Comparison of ENCODE assay signal across 24 mouse cellular contexts in genomic region chr3:86725113-86725512, GRCm38 (mm10).
A peak's percentile ranks its signal among the peaks of the same experiment; 100 is the strongest.
DNase-seq lines count a peak whose midpoint lies in the region; ATAC-seq and TF ChIP-seq lines count a peak whose summit lies in the region.
"Had no signal": no experiment of that assay in that cellular context is flagged by ENCODE, and none has a peak within 500 bp of the region (broad histone marks: within the 10 kb centered on the region; RNA-seq: fewer than 3 reads in every experiment).

No protein-coding gene starts in this region.

- TF ChIP-seq POLR2A in small intestine, adult 2 months (IDR thresholded peaks at IDR 0.05; ENCODE audit: low read depth, low read length) = no peak

- no peaks in the 10 kb centered on the region for H3K9me3 ChIP-seq in heart, embryonic 13.5 days
- no peaks in the 10 kb centered on the region for H3K9me3 ChIP-seq in lung, embryonic 16.5 days (ENCODE audit: control insufficient read depth, low read length)
- H3K9me3 ChIP-seq: forebrain, embryonic 12.5 days; hindbrain, embryonic 12.5 days; limb, embryonic 15.5 days; neural tube, embryonic 15.5 days had no signal

- no peak for ATAC-seq in heart, embryonic 13.5 days (ENCODE audit: extremely low read depth, insufficient number of reproducible peaks, low FRiP score, low TSS enrichment)
- no peak for ATAC-seq in lung, embryonic 16.5 days (ENCODE audit: low read depth)
- ATAC-seq: activated CD4-positive, CD25-positive, alpha-beta regulatory T cell, adult 4 months; lung, postnatal 0 days had no signal

- WGBS in heart, embryonic 13.5 days = 14% methylated on average over 9 of the region's 9 CpGs
- 19% methylated on average over 9 of the region's 9 CpGs for WGBS in lung, embryonic 16.5 days
- 76% methylated on average over 9 of the region's 9 CpGs for WGBS in small intestine, adult 2 months

- H3K4me3 ChIP-seq in heart, embryonic 13.5 days = no peak overlapping the region
- no peak overlapping the region for H3K4me3 ChIP-seq in lung, embryonic 16.5 days (ENCODE audit: low read length)
- H3K4me3 ChIP-seq in small intestine, adult 2 months (ENCODE audit: low read depth, low read length) = no peak overlapping the region
- H3K4me3 ChIP-seq: erythroblast, embryonic 14.5 days; forebrain, embryonic 12.5 days; hindbrain, embryonic 12.5 days; left cerebral cortex, adult 2 months; limb, embryonic 15.5 days; neural tube, embryonic 15.5 days had no signal

- H3K36me3 ChIP-seq in heart, embryonic 13.5 days = no peaks in the 10 kb centered on the region
- H3K36me3 ChIP-seq in lung, embryonic 16.5 days (ENCODE audit: control insufficient read depth, insufficient read depth, low read length) = no peaks in the 10 kb centered on the region
- H3K36me3 ChIP-seq in small intestine, adult 2 months (ENCODE audit: control insufficient read depth, insufficient read depth, low read length) = no peaks in the 10 kb centered on the region
- H3K36me3 ChIP-seq: forebrain, embryonic 12.5 days; hindbrain, embryonic 12.5 days; limb, embryonic 15.5 days; neural tube, embryonic 15.5 days had no signal

- peak overlapping the region; percentile 48; the same call in 1 of the 2 replicates for H3K27ac ChIP-seq in heart, embryonic 13.5 days (replicated peaks)
- H3K27ac ChIP-seq in lung, embryonic 16.5 days (ENCODE audit: low read length) = no peak overlapping the region
- peak overlapping the region; percentile 74 for H3K27ac ChIP-seq in small intestine, adult 2 months (ENCODE audit: insufficient read depth, low read depth, low read length)
- H3K27ac ChIP-seq: forebrain, embryonic 12.5 days; hindbrain, embryonic 12.5 days; left cerebral cortex, adult 2 months; limb, embryonic 15.5 days; liver, embryonic 14.5 days; neural tube, embryonic 15.5 days had no signal

- no peak overlapping the region for H3K9ac ChIP-seq in heart, embryonic 13.5 days
- no peak overlapping the region for H3K9ac ChIP-seq in lung, embryonic 16.5 days (ENCODE audit: low read length)
- H3K9ac ChIP-seq: forebrain, embryonic 12.5 days; hindbrain, embryonic 12.5 days; limb, embryonic 15.5 days; liver, embryonic 14.5 days; neural tube, embryonic 15.5 days had no signal

- no peaks in the 10 kb centered on the region for H3K27me3 ChIP-seq in heart, embryonic 13.5 days (replicated peaks)
- H3K27me3 ChIP-seq in lung, embryonic 16.5 days (ENCODE audit: control insufficient read depth, insufficient read depth, low read depth, low read length) = no peaks in the 10 kb centered on the region
- no peaks in the 10 kb centered on the region for H3K27me3 ChIP-seq in small intestine, adult 2 months (ENCODE audit: control insufficient read depth, insufficient read depth, low read length)
- H3K27me3 ChIP-seq: hindbrain, embryonic 12.5 days; limb, embryonic 15.5 days; neural tube, embryonic 15.5 days had no signal

- no peak for TF ChIP-seq CTCF in small intestine, adult 2 months (IDR thresholded peaks at IDR 0.05; ENCODE audit: extremely low read depth, insufficient read length, insufficient replicate concordance, low read depth, low read length)

- H3K4me2 ChIP-seq in heart, embryonic 13.5 days = peak overlapping the region; percentile 49
- H3K4me2 ChIP-seq in lung, embryonic 16.5 days (ENCODE audit: low read depth, low read length) = 0 out of 2 replicates have a peak overlapping the region, but pooled peaks have one; percentile 12
- H3K4me2 ChIP-seq: forebrain, embryonic 12.5 days; hindbrain, embryonic 12.5 days; limb, embryonic 15.5 days; midbrain, embryonic 11.5 days; neural tube, embryonic 15.5 days had no signal

- DNase-seq in embryo, embryonic 10 days (ENCODE audit: low spot score) = peak; percentile 24
- DNase-seq in embryo, embryonic 9.5 days (ENCODE audit: extremely low spot score) = no peak
- DNase-seq in heart, adult 9 months (ENCODE audit: low spot score in 2 of 2) = no peak
- DNase-seq in lung, adult 18-20 months = no peak
- DNase-seq in gastrocnemius, postnatal 10 days = no peak
- DNase-seq: adrenal gland, adult 8-10 months; cerebellum, adult 18-20 months; cerebellum, postnatal 14 days; kidney, adult 8-10 months; kidney, postnatal 10 days; thymus, postnatal 25 days had no signal

- H3K4me1 ChIP-seq in heart, embryonic 13.5 days = peaks cover 21% of the 10 kb centered on the region
- peaks cover 8% of the 10 kb centered on the region for H3K4me1 ChIP-seq in lung, embryonic 16.5 days (replicated peaks; ENCODE audit: control insufficient read depth, insufficient read depth, low read length)
- no peaks in the 10 kb centered on the region for H3K4me1 ChIP-seq in small intestine, adult 2 months (ENCODE audit: control insufficient read depth, insufficient read depth, insufficient read length, low read length)
- H3K4me1 ChIP-seq: hindbrain, embryonic 12.5 days; limb, embryonic 15.5 days had no signal
